Mouse (Mus musculus): ENCODE results near the gene Olfr1446. TPM values are rescaled to one million over a fixed set of nuclear protein-coding genes. Genes with fewer than 3 reads are reported as not detected.

Gene Olfr1446
- total RNA-seq (2021) = not detected

DNA sequence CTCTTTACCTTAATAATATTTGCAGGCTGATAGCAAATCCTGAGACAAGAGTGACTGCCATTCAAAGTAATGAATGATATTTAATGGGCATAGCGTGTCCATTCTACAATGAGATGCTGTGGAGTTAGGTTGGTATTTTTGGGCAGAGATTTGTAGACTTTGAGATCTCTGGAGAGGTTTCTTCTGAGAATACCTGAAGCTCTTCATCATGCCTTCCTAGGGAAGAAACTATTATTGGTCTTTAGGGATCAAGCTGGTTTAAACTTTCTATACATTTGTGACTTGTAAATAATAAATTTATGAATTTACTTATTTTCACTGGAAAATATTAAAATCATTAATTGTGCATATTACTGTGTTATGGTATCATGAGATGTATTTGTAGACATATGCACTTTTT is at the start of gene Olfr1446:
Gene Olfr1446, minus strand, starts transcription at position 101 of the 400 bp plus-strand sequence.
- intact Hi-C loops (cut with DNase I) = no loop called here
- no peak for DNase-seq (ENCODE audit: extremely low spot score in 1 of 2, low spot score in 2 of 2)

DNA sequence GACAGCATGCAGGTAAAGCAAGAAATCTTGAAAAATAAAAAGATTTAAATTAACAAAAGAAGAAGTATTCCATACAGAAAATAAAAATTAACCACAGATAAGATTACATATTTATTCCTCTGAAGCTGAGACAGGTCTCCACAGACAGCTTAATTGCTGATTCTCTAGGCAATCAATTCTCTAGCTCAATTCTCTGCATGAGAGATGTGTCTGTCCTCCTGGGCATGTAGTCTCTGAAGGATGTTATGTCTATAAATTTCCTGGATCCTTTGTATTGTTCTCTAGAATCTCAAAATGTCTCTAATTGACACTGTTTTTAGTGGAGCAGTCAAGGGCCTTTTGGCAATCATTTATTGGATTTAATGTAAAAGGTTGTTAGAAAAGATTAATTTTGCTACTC is 37.2 kb upstream of the Olfr1446 start, which contains the start of gene Olfr1449:
Gene Olfr1449, plus strand, starts transcription at position 301 of the 400 bp plus-strand sequence.
- intact Hi-C loops (cut with DNase I) = no loop called here
- no peak for DNase-seq (ENCODE audit: extremely low spot score in 1 of 2, low spot score in 2 of 2)

DNA sequence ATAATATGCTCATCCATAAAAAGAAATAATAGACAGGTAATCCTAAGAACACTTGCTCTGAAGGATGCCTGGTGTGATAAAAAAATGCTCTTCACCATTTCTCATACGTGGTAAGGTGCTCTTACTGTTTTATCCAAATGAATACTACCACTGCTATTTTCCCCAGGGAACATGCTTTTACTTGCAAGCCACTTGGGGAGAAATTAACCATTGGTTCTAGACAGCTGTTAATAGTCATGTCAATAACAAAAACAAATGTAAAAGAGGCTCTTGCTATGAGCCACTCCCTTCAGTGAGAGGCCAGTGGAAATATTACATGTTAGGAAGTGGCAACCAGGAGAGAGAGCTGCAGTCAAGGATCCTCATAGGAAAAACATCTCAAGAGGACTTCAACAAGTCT is 31.0 kb upstream of the Olfr1446 start, which contains the start of gene Olfr1448:
Gene Olfr1448, minus strand, starts transcription at position 101 of the 400 bp plus-strand sequence.
- intact Hi-C loops (cut with DNase I) = no loop called here
- no peak for DNase-seq (ENCODE audit: extremely low spot score in 1 of 2, low spot score in 2 of 2)

DNA sequence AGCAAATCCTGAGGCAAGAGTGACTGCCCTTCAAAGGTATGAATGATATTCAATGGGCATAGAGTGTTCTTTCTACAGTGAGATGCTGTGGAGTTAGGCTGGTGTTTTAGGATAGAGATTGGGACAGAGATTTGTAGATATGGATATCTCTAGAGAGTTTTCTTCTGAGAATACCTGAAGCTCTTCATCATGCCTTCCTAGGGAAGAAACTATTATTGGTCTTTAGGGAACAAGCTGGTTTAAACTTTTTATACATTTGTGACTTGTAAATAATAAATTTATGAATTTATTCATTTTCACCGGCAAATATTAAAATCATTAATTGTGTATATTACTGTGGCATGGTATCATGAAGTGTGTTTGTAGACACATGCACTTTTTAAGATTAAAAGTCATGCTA is 10.3 kb upstream of the Olfr1446 start, which contains the start of gene Olfr1447:
Gene Olfr1447, minus strand, starts transcription at position 101 of the 400 bp plus-strand sequence.
- no peak for DNase-seq (ENCODE audit: extremely low spot score in 1 of 2, low spot score in 2 of 2)
- intact Hi-C loops (cut with DNase I) = no loop called here

DNA sequence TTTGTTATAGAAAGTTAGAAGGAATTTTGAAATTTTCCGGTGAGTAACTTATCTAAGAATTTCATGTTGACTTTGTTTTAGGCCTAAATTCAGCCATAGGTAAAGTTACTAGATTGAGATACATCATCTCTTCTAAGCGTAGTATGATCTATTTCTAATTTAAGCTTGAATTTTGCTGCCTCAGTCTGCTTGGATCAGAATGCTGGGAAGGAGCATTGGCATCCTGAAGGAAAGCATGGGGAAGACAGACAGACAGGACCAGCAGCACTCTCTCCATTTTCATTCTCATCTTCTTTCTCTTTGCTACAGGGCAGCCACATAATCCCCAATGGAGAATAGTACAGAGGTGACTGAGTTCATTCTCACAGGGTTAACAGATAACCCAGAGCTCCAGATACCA is 9.8 kb downstream of the Olfr1446 start, which contains the start of gene Olfr1445:
Gene Olfr1445, plus strand, starts transcription at position 301 of the 400 bp plus-strand sequence.
- intact Hi-C loops (cut with DNase I) = no loop called here
- DNase-seq (ENCODE audit: extremely low spot score in 1 of 2, low spot score in 2 of 2) = no peak

DNA sequence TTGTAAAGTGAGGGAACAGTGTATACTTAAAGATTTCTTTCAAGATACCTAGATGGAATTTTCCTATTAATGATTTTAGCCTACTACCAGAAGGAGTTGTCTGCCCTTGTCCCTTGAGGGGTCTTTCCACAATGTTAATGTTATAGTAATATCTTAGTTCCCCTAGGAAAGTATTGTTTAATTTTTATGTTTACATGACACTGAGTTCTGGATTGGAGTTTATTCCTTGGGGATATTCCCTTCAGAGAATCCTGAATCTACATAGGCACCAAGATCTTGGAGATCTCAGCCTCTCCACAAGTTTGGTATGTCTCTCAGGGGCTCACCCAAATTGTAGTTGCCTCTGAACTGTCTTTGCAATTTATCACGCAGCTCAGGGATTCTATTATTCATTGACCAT is 36.3 kb downstream of the Olfr1446 start, which contains the start of gene Olfr1444:
Gene Olfr1444, plus strand, starts transcription at position 301 of the 400 bp plus-strand sequence.
- no peak for DNase-seq (ENCODE audit: extremely low spot score in 1 of 2, low spot score in 2 of 2)
- intact Hi-C loops (cut with DNase I) = no loop called here

DNA sequence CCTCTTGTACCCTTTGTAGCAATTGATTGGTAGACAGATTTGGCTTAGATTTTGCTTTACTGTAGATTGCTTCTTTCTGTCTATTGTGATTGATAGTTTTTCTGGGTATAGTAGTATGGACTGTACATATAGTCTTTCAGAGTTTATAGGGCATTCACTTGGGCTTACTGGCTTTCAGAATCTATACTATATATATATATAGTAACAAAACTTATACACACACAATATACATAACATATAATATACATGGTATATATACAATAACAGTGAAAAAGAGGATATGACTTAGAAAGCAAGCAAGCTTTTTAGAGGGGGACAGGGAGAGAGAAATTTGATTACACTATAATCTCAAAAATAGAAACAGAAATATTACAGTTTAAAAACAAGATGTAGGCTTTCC is 46.9 kb downstream of the Olfr1446 start, which contains the start of gene Gm5244:
Gene Gm5244, plus strand, starts transcription at position 301 of the 400 bp plus-strand sequence.
- intact Hi-C loops (cut with DNase I) = no loop called here
- DNase-seq (ENCODE audit: extremely low spot score in 1 of 2, low spot score in 2 of 2) = no peak

DNA sequence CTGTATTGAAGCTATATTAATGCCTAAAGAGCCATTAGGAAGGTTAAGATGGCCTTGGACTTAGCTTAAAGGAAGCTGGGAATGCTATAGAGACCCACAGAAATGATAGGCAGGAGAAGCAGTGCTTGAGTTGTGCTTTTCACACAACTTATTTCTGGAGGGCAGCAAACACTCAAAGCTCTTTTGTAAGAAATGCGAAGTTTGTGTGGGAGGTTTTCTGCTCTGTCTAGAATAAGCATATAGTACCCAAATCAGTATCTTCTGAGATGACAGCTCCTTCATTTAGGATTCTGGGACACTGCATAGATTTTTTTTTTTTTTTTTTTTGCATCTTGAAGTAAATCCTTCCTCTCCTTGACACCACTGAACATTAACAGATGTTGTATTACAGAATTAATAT is 54.8 kb downstream of the Olfr1446 start:
- intact Hi-C loops (cut with DNase I) = no loop called here
- DNase-seq (ENCODE audit: extremely low spot score in 1 of 2, low spot score in 2 of 2) = no peak

Other genes starting within 250 kb of the Olfr1446 start
- gene Olfr1442, start 223.1 kb downstream of the Olfr1446 start, total RNA-seq (2021) = not detected
- not detected for gene Olfr1443, start 215.4 kb downstream of the Olfr1446 start, total RNA-seq (2021)
- gene Keg1, start 197.7 kb downstream of the Olfr1446 start, total RNA-seq (2021) = not detected
- gene Cntf, start 127.9 kb downstream of the Olfr1446 start, total RNA-seq (2021) = 1 to 10 TPM; 1.2 to 2.6 TPM
- 10 to 100 TPM; 73.3 to 74.1 TPM for gene Zfp91, start 97.4 kb downstream of the Olfr1446 start, total RNA-seq (2021)
- gene Lpxn, start 97.3 kb downstream of the Olfr1446 start, total RNA-seq (2021) = 1 to 10 TPM; 1.1 to 1.5 TPM
- gene Gm5244, start 46.8 kb downstream of the Olfr1446 start, total RNA-seq (2021) = not detected
- gene Olfr1444, start 36.2 kb downstream of the Olfr1446 start, total RNA-seq (2021) = not detected
- not detected for gene Olfr1445, start 9.7 kb downstream of the Olfr1446 start, total RNA-seq (2021)
- not detected for gene Olfr1447, start 10.2 kb upstream of the Olfr1446 start, total RNA-seq (2021)
- gene Olfr1448, start 30.9 kb upstream of the Olfr1446 start, total RNA-seq (2021) = not detected
- gene Olfr1449, start 37.3 kb upstream of the Olfr1446 start, total RNA-seq (2021) = not detected
- gene Olfr1450, start 56.7 kb upstream of the Olfr1446 start, total RNA-seq (2021) = not detected
- gene Olfr1451, start 101.5 kb upstream of the Olfr1446 start, total RNA-seq (2021) = not detected
- not detected for gene Olfr1453, start 134.8 kb upstream of the Olfr1446 start, total RNA-seq (2021)
- not detected for gene Olfr1454, start 167.1 kb upstream of the Olfr1446 start, total RNA-seq (2021)
- gene Olfr1457, start 204.4 kb upstream of the Olfr1446 start, total RNA-seq (2021) = not detected
- gene Olfr1458, start 213.3 kb upstream of the Olfr1446 start, total RNA-seq (2021) = not detected

Measured in left cerebral cortex, postnatal 10 days (tissue).